Comparison of ENCODE assay signal across 18 mouse cellular contexts in genomic region chr10:126862193-126862592, GRCm38 (mm10). TPM values are rescaled to one million over a fixed set of nuclear protein-coding genes. Genes with fewer than 3 reads are reported as not detected.
DNase-seq lines count a peak whose midpoint lies in the region; ATAC-seq and TF ChIP-seq lines count a peak whose summit lies in the region.
"Had no signal": no experiment of that assay in that cellular context is flagged by ENCODE, and none has a peak within 500 bp of the region (broad histone marks: within the 10 kb centered on the region; RNA-seq: fewer than 3 reads in every experiment).

No protein-coding gene starts in this region.

- ATAC-seq in forebrain, postnatal 0 days: peak; percentile 59
- no peak for ATAC-seq in forebrain, embryonic 13.5 days
- no peak; the same call in 1 of the 2 replicates for ATAC-seq in limb, embryonic 13.5 days (ENCODE audit: low FRiP score, low read depth)
- ATAC-seq in intestine, embryonic 15.5 days: no peak
- ATAC-seq: intestine, embryonic 16.5 days had no signal

- peak; percentile 50 for DNase-seq in forebrain, postnatal 0 days
- DNase-seq in limb, embryonic 10.5 days (ENCODE audit: low spot score): no peak
- peak; percentile 51 for DNase-seq in R1 (ENCODE audit: low read depth, low spot score)
- peak; percentile 33 for DNase-seq in brain, embryonic 14.5 days (ENCODE audit: low read depth)
- DNase-seq: adrenal gland, adult 2 months; cerebellum, adult 9-10 months; heart, postnatal 10 days; kidney, postnatal 4 days; thymus, postnatal 14 days had no signal

- peak overlapping the region; percentile 3; the same call in 1 of the 2 replicates for H3K27ac ChIP-seq in forebrain, postnatal 0 days (ENCODE audit: low read depth, low read length)
- no peak overlapping the region for H3K27ac ChIP-seq in forebrain, embryonic 13.5 days
- H3K27ac ChIP-seq in limb, embryonic 13.5 days: no peak overlapping the region
- H3K27ac ChIP-seq in limb, embryonic 10.5 days: no peak overlapping the region
- H3K27ac ChIP-seq in intestine, embryonic 15.5 days: no peak overlapping the region
- H3K27ac ChIP-seq: limb, embryonic 12.5 days; liver, embryonic 14.5 days; neural tube, embryonic 12.5 days; stomach, postnatal 0 days had no signal

- H3K4me3 ChIP-seq in forebrain, postnatal 0 days (ENCODE audit: low read depth, low read length): no peak overlapping the region
- H3K4me3 ChIP-seq in forebrain, embryonic 13.5 days: no peak overlapping the region
- no peak overlapping the region for H3K4me3 ChIP-seq in limb, embryonic 13.5 days
- no peak overlapping the region for H3K4me3 ChIP-seq in limb, embryonic 10.5 days
- no peak overlapping the region for H3K4me3 ChIP-seq in intestine, embryonic 15.5 days (replicated peaks)
- H3K4me3 ChIP-seq: limb, embryonic 12.5 days; neural tube, embryonic 12.5 days had no signal

- H3K27me3 ChIP-seq in forebrain, postnatal 0 days (ENCODE audit: insufficient read depth, low read length): no peaks in the 10 kb centered on the region
- no peaks in the 10 kb centered on the region for H3K27me3 ChIP-seq in forebrain, embryonic 13.5 days
- H3K27me3 ChIP-seq in limb, embryonic 13.5 days: no peaks in the 10 kb centered on the region
- no peaks in the 10 kb centered on the region for H3K27me3 ChIP-seq in limb, embryonic 10.5 days (ENCODE audit: low read depth, poor library complexity, severe bottlenecking)
- no peaks in the 10 kb centered on the region for H3K27me3 ChIP-seq in intestine, embryonic 15.5 days (replicated peaks)
- H3K27me3 ChIP-seq: limb, embryonic 12.5 days; neural tube, embryonic 12.5 days had no signal

- peaks cover 5% of the 10 kb centered on the region; the same call in 1 of the 2 replicates for H3K4me1 ChIP-seq in forebrain, postnatal 0 days (ENCODE audit: insufficient read depth)
- no peaks in the 10 kb centered on the region; the same call in 1 of the 2 replicates for H3K4me1 ChIP-seq in forebrain, embryonic 13.5 days
- H3K4me1 ChIP-seq in limb, embryonic 13.5 days: peaks cover 2% of the 10 kb centered on the region; the same call in 1 of the 2 replicates
- peaks cover 3% of the 10 kb centered on the region; the same call in 1 of the 2 replicates for H3K4me1 ChIP-seq in limb, embryonic 10.5 days
- H3K4me1 ChIP-seq in intestine, embryonic 15.5 days (replicated peaks): 0 out of 2 replicates have a peak, but pooled peaks cover 2% of the 10 kb centered on the region
- H3K4me1 ChIP-seq: limb, embryonic 12.5 days; neural tube, embryonic 12.5 days had no signal

- TF ChIP-seq CTCF in forebrain, postnatal 0 days (IDR thresholded peaks at IDR 0.05; ENCODE audit: low read depth): no peak
- no peak for TF ChIP-seq CTCF in brain, embryonic 14.5 days (IDR thresholded peaks at IDR 0.05; ENCODE audit: borderline replicate concordance, extremely low read depth, insufficient read depth, insufficient read length)

- H3K9me3 ChIP-seq in forebrain, postnatal 0 days (ENCODE audit: low read length): no peaks in the 10 kb centered on the region
- H3K9me3 ChIP-seq in forebrain, embryonic 13.5 days (replicated peaks): no peaks in the 10 kb centered on the region
- 0 out of 2 replicates have a peak, but pooled peaks cover 4% of the 10 kb centered on the region for H3K9me3 ChIP-seq in limb, embryonic 13.5 days
- no peaks in the 10 kb centered on the region for H3K9me3 ChIP-seq in limb, embryonic 10.5 days (replicated peaks)
- H3K9me3 ChIP-seq in intestine, embryonic 15.5 days: no peaks in the 10 kb centered on the region
- H3K9me3 ChIP-seq: limb, embryonic 12.5 days; neural tube, embryonic 12.5 days had no signal

- no peak overlapping the region for H3K9ac ChIP-seq in forebrain, postnatal 0 days
- H3K9ac ChIP-seq in forebrain, embryonic 13.5 days: no peak overlapping the region
- no peak overlapping the region for H3K9ac ChIP-seq in limb, embryonic 13.5 days
- H3K9ac ChIP-seq in intestine, embryonic 15.5 days: no peak overlapping the region
- H3K9ac ChIP-seq: limb, embryonic 12.5 days; liver, embryonic 14.5 days; neural tube, embryonic 12.5 days had no signal

- no peaks in the 10 kb centered on the region for H3K36me3 ChIP-seq in forebrain, postnatal 0 days (ENCODE audit: insufficient read depth)
- no peaks in the 10 kb centered on the region for H3K36me3 ChIP-seq in forebrain, embryonic 13.5 days (ENCODE audit: poor library complexity, severe bottlenecking)
- H3K36me3 ChIP-seq in limb, embryonic 13.5 days: no peaks in the 10 kb centered on the region
- no peaks in the 10 kb centered on the region for H3K36me3 ChIP-seq in limb, embryonic 10.5 days
- no peaks in the 10 kb centered on the region for H3K36me3 ChIP-seq in intestine, embryonic 15.5 days
- H3K36me3 ChIP-seq: limb, embryonic 12.5 days; neural tube, embryonic 12.5 days had no signal

- 61% methylated on average over 12 of the region's 12 CpGs for WGBS in forebrain, postnatal 0 days
- 76% methylated on average over 12 of the region's 12 CpGs for WGBS in forebrain, embryonic 13.5 days
- 73% methylated on average over 12 of the region's 12 CpGs for WGBS in limb, embryonic 13.5 days
- WGBS in limb, embryonic 10.5 days: 83% methylated on average over 12 of the region's 12 CpGs
- WGBS in intestine, embryonic 15.5 days: 74% methylated on average over 12 of the region's 12 CpGs

- TF ChIP-seq POLR2A in brain, embryonic 14.5 days (IDR thresholded peaks at IDR 0.05; ENCODE audit: borderline replicate concordance, extremely low read depth, insufficient read depth, insufficient read length, poor library complexity, severe bottlenecking): no peak

- no peak overlapping the region for H3K4me2 ChIP-seq in forebrain, postnatal 0 days (ENCODE audit: low read depth)
- H3K4me2 ChIP-seq in forebrain, embryonic 13.5 days: no peak overlapping the region
- peak overlapping the region; percentile 12; the same call in 1 of the 2 replicates for H3K4me2 ChIP-seq in limb, embryonic 13.5 days (replicated peaks)
- H3K4me2 ChIP-seq in intestine, embryonic 15.5 days (replicated peaks): no peak overlapping the region
- H3K4me2 ChIP-seq: heart, embryonic 11.5 days; limb, embryonic 12.5 days; neural tube, embryonic 12.5 days had no signal

RNA-seq across cellular contexts. Expression of gene Atp23, which starts 39.0 kb away (rescaled TPM):
- total RNA-seq in forebrain, postnatal 0 days (2014; rRNA removed): 11.8 and 13.7 TPM in 2 replicates
- 14.6 and 16.7 TPM in 2 replicates for polyA plus RNA-seq in forebrain, postnatal 0 days (2015; fragmentation: Nextera tagmentation; extraction: Ambion mirVana)
- 9.0 and 9.9 TPM in 2 replicates for polyA plus RNA-seq in forebrain, embryonic 13.5 days (2015; fragmentation: Nextera tagmentation; extraction: Ambion mirVana)
- 18.9 and 20.5 TPM in 2 replicates for polyA plus RNA-seq in limb, embryonic 13.5 days (2015; fragmentation: Nextera tagmentation; extraction: Ambion mirVana)
- polyA plus RNA-seq in limb, embryonic 10.5 days (2016; fragmentation: Nextera tagmentation; extraction: Ambion mirVana): 19.3 and 23.6 TPM in 2 replicates
- polyA plus RNA-seq in brain, embryonic 14.5 days (2012; rRNA removed): 8.6 and 9.6 TPM in 2 replicates
- 17.0 and 17.2 TPM in 2 replicates for polyA plus RNA-seq in intestine, embryonic 15.5 days (2015; fragmentation: Nextera tagmentation; extraction: Ambion mirVana)
